Mouse (Mus musculus) cerebellum, adult 2 months (tissue): ENCODE measurements around the gene Defb41.
"Not testable (repeated sequence)": the region's sequence is repeated elsewhere in the genome, so short reads cannot be mapped to it uniquely, and the experiment has no call there.

Experiments
- CTCF ChIP-seq: fragments of 200-500 bp; IDR thresholded peaks from 2 replicates; pipeline ENCODE4 v1.5.1; 2011; ENCODE audit warnings: low read depth, mild to moderate bottlenecking, control low read depth, low read length, moderate library complexity, borderline replicate concordance; ENCODE audit not compliant: insufficient read depth
- POLR2A ChIP-seq: fragments of 200-500 bp; IDR thresholded peaks from 2 replicates; pipeline ENCODE4 v1.6.1; 2011; ENCODE audit warnings: low read length, control low read depth, borderline replicate concordance; ENCODE audit not compliant: insufficient read depth

GRCm38 (mm10) chr1:18245801-18246580, 18.9 kb downstream of the Defb41 start:
- TF ChIP-seq CTCF, POLR2A: not testable (repeated sequence)
